Mouse (Mus musculus): ENCODE data around the gene Pogk. TPM values are rescaled to one million over a fixed set of nuclear protein-coding genes. Genes with fewer than 3 reads are reported as not detected.

Gene Pogk
- polyA plus RNA-seq, 1 experiment from 2014 or later: 11.3 TPM

DNA sequence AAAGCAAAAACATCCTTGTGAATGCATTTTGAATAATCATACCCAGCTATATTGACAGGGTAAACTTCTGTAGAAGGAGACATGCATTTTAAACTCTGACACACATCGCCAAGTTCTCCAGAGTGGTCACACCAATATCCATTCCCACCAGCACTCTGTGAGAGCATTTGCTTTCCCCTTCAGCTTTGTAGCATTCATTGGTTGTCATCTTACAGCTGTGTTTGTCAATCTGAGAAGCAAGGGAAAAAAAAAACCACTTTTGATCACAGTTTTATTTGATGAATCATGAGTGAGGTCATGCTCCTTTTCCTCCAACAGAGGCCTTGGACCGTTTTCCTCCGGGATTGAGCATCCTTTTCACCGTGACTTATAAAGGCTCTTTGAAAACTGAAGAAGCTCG, 66.1 kb downstream of the Pogk start:
- Histone ChIP-seq H3K27ac (no peak overlapping the region), H3K27me3 (no peaks in the 10 kb centered on the region), H3K4me1 (no peaks in the 10 kb centered on the region), H3K9ac (no peak overlapping the region), H3K4me2 (no peak overlapping the region), H3K36me3 (no peaks in the 10 kb centered on the region), H3K9me3 (no peaks in the 10 kb centered on the region), H3K4me3 (no peak overlapping the region)
- ATAC-seq (ENCODE audit: borderline replicate concordance, extremely low read depth, low FRiP score, low TSS enrichment): no peak
- WGBS: 59% methylated on average over 5 of the region's 5 CpGs

DNA sequence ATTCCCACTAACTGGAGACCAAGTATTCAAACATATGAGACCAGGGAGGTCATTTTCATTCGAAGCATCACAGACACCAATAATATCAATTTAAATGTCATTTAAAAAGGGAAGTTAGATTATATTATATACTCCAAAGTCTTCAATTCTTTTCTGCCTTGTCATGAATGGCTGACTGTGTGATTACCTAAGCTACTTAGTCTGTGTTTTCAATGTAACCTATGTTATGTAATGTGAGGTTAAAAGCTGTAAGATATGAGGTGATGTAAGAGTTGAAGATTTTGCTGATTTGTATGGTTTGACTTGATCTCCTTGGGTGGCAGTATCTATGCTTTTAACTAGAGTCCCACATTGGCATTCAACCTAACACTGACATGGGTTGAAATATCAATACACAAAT, 67.1 kb downstream of the Pogk start:
- Histone ChIP-seq H3K4me2 (no peak overlapping the region), H3K27ac (no peak overlapping the region), H3K4me3 (no peak overlapping the region), H3K9ac (no peak overlapping the region), H3K36me3 (no peaks in the 10 kb centered on the region), H3K9me3 (no peaks in the 10 kb centered on the region), H3K27me3 (no peaks in the 10 kb centered on the region), H3K4me1 (no peaks in the 10 kb centered on the region)
- 83% methylated on average over 1 of the region's 1 CpGs for WGBS
- no peak for ATAC-seq (ENCODE audit: borderline replicate concordance, extremely low read depth, low FRiP score, low TSS enrichment)

DNA sequence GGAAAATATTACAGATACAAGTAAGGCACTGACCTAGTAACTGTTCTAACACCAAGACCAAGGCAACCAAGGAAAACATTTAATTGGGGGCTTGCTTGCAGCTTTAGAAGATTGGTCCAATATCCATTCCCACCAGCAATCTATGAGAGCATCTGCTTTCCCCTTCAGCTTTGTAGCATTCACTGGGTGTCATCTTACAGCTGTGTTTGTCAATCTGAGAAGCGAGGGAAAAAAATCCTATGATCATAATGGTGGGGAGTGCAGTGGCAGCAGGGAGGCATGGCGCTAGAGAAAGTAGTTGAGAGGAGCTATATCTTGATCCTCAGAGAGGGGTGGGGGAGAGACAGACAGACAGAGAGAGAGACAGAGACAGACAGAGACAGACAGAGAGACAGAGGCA, 67.6 kb downstream of the Pogk start:
- no peak overlapping the region for H3K9ac ChIP-seq
- H3K4me2 ChIP-seq: no peak overlapping the region
- H3K27me3 ChIP-seq: no peaks in the 10 kb centered on the region
- 45% methylated on average over 2 of the region's 2 CpGs for WGBS
- H3K4me3 ChIP-seq: no peak overlapping the region
- ATAC-seq (ENCODE audit: borderline replicate concordance, extremely low read depth, low FRiP score, low TSS enrichment): no peak
- no peaks in the 10 kb centered on the region for H3K9me3 ChIP-seq
- H3K36me3 ChIP-seq: no peaks in the 10 kb centered on the region
- H3K4me1 ChIP-seq: no peaks in the 10 kb centered on the region
- no peak overlapping the region for H3K27ac ChIP-seq

DNA sequence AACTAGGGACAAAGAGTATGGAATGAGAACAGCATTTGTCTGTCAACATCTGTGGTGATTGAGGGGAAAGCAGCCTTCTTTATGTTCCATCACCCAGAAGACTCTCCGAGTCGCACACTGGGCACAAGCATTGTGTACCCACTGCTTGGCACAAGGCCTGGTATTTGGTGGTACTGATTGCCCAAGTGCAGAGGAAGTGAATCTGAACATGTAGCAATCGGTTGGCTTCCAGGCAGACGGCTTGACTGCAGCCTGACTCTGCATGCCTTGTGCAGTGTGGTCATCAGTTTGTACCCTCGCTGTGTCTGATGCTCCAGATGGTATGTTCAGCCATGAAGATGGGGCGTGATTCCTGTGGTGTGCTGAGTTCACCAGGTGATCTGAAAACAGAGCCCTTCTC, 70.6 kb downstream of the Pogk start:
- no peak overlapping the region for H3K4me3 ChIP-seq
- no peak overlapping the region for H3K27ac ChIP-seq
- no peaks in the 10 kb centered on the region for H3K9me3 ChIP-seq
- no peak overlapping the region for H3K9ac ChIP-seq
- H3K36me3 ChIP-seq: no peaks in the 10 kb centered on the region
- H3K4me1 ChIP-seq: no peaks in the 10 kb centered on the region
- WGBS: 79% methylated on average over 6 of the region's 6 CpGs
- no peak for ATAC-seq (ENCODE audit: borderline replicate concordance, extremely low read depth, low FRiP score, low TSS enrichment)
- no peaks in the 10 kb centered on the region for H3K27me3 ChIP-seq
- no peak overlapping the region for H3K4me2 ChIP-seq

Other genes with a start within 250 kb of the Pogk start
- gene Mael, start 171.1 kb downstream of the Pogk start, polyA plus RNA-seq (2015; fragmentation: Nextera tagmentation; extraction: Ambion mirVana): 0.10 TPM in 1 of 2 replicates, not detected in the other
- gene Ildr2, start 155.7 kb downstream of the Pogk start, polyA plus RNA-seq (2015; fragmentation: Nextera tagmentation; extraction: Ambion mirVana): 1.2 and 1.3 TPM in 2 replicates
- gene Tada1, start 30.8 kb downstream of the Pogk start, polyA plus RNA-seq (2015; fragmentation: Nextera tagmentation; extraction: Ambion mirVana): 59.6 and 61.5 TPM in 2 replicates
- not detected in 2 replicates for gene Gm4846, start 87.7 kb upstream of the Pogk start, polyA plus RNA-seq (2015; fragmentation: Nextera tagmentation; extraction: Ambion mirVana)
- not detected in 2 replicates for gene Gm4847, start 237.8 kb upstream of the Pogk start, polyA plus RNA-seq (2015; fragmentation: Nextera tagmentation; extraction: Ambion mirVana)